Mouse (Mus musculus) v-Abl transformed pro-B cells (cell line): Measurements from ENCODE around the gene Nceh1.
"Not testable (repeated sequence)": the region's sequence is repeated elsewhere in the genome, so short reads cannot be mapped to it uniquely, and the experiment has no call there.

Source experiments
- in situ Hi-C, 2 experiments: fragments of 400-800 bp; cut with MboI; formaldehyde crosslinking; loops; one replicate each; pipeline ENCODE4 v1.15.1; 2025; ENCODE audit not compliant: unreplicated experiment in 2 of 2

Nceh1 gene

DNA sequence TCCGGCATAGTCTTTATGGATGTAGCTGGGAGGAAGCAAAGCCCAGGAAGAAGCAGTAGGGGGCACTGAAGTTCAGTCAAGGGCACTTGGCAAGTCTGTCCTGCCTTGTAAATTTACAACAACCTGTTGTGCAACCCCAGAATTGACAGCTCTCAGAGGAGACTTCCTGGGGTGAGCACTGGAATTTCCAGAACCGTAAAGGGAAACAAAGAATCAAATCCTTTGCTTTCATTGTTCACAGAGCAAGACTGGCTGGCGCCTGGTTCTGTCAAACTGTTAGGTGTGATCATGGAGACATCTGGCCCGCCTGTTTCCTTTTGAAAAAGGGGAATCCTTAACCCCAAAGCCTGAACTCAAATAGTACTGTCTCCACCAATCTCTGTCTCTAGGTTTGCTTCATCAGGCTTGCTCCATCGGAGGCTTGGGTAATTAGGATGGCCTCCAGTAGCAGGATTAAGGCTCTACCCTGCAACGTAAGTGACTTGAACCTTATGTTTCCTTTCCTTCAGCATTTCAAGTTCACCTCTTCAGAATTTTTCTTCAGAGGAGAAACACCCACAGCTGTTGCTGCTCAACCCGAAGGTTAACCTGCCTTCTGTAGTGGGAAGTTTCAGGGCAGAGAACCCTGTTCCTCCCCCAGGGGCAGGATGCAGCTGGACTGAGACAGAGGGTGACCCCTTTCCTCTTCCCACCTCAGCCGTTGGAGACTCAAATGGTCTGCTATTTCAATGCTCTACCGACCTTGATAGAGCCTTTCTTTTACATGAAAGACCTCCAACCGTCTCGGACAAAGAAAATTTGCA is 87.6 kb downstream of the Nceh1 start:
- in situ Hi-C loops, result loop anchor here in 1 of 2 experiments (25.0 kb wide), 1 partner anchor 1542 kb away; the partner anchor contains the start of gene Rpl22l1

DNA sequence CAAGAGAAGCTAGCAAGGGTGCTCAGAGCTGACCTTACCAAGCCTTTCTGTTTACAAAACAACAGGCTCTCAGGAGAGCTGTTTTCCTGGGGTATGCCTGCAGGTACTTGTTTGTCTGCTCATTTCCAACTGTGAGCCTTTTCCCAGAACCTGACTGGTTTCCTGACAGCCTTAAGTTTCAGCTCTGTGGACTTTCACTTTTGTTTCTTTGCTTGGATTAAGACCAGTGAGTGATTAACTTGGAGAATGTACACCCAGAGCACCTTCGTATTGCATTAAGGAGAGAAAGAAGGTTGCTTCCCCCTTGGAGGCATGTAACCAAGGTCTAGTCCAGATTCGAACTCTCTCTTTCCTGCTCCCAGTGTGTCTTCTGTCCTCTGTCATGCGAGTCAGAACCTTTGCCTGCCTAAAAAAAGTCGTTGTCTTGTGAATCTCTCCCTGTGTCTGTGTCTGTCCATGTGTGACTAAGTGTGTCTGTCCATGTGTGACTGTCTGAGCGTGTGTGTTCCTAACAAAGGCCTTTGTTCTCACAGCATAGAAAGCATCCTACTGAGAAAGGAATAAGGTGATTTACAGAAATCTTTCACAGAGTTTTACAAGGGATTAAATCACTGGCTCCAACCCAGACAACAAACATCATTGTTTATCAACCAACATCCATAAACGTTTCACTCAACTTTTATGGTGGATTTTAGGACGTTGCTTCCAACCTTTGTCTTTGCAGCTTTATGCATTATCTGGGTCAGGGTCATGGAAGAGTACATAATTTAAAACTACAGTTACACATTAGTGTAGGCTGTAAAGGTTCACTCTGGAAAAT is 90.4 kb downstream of the Nceh1 start:
- in situ Hi-C loops, result loop anchor here in 1 of 2 experiments (25.0 kb wide), 1 partner anchor 1539 kb away; the partner anchor contains the start of gene Rpl22l1

DNA sequence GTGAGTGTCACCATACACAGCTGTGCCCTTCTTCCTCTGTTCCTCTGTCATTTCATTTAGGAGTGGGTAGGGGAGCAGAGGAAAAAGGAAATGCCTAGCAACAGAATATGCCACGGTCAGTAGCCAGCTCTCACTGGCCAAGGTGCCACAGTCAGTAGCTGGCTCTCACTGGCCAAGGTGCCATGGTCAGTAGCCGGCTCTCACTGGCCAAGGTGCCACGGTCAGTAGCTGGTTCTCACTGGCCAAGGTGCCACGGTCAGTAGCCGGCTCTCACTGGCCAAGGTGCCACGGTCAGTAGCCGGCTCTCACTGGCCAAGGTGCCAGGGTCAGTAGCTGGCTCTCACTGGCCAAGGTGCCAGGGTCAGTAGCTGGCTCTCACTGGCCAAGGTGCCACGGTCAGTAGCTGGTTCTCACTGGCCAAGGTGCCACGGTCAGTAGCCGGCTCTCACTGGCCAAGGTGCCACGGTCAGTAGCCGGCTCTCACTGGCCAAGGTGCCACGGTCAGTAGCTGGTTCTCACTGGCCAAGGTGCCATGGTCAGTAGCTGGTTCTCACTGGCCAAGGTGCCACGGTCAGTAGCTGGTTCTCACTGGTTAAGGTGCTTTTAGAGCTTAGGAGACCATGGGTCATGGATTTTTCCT is 96.6 kb downstream of the Nceh1 start:
- in situ Hi-C loops, result not testable (repeated sequence)

DNA sequence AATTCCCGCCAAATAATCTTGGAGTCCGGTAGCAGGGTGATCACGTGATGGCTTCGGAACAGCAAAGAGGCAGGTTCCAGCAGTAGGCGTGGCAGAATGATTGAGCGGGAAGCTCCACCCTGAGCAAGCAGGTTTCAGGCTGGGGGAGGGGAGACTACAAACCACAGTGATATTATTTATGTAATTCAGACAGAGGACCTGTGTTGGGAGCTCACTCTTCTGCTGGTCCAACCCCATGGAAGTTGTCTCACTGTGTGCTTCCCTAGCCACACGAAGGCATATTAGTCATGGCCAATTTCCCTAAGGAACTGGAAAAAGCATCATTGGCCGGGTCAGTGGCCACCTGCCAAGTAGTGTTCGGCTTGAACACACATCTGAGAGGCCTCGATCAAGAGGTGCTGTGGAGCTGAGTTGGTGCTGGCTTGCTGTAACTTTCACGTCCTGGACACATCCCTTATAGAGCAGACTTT is 97.5 kb downstream of the Nceh1 start:
- in situ Hi-C loops, result no loop called here

DNA sequence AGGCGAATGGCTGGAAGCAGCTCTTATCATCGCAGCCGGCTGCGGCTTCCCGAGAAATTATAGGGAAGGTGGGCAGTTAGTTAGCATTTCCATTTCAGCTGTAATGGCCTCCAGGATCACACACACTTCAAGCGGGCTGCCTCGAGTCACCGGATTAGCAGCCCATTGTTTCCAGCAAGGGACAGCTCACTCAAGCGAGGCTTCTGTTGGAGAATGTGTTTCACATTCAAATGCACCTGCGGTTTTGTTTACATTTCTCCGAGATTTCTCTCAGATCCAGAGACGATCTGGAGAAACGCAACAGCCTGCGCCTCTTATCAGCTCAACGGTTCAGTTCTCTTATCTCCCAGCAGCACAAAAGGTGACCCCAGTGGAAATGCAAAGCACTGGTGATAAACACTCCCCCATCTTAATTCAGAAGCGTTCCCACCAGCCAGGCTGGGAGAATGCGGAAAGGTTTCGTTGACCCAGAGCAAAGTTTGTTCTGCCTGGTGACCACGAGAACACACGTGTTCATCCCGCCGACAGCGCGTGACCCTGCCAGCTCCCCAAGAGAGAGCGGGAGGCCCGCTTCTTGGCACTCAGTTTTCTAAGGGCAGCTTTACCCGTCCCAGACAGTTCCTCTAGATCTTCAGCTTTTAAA is 100.4 kb downstream of the Nceh1 start:
- in situ Hi-C loops, result no loop called here

DNA sequence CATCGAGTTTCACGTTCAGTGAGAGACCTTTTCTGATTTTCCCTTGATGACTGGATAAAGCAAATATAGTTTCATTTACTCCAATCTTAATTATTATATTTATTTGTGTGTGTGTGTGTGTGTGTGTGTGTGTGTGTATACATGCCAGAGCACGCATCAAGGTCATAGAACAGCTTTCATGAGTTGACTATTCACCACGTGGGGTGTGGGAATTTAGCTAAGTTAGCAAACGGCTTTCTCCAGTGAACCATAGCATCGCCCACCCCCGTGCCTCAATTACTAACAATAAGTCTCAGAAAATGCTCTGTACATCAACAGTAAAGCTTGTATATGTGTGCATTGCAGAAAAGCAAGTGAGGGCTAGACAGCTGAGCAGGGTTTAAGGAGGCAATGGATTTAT is 101.0 kb downstream of the Nceh1 start:
- in situ Hi-C loops, result no loop called here

DNA sequence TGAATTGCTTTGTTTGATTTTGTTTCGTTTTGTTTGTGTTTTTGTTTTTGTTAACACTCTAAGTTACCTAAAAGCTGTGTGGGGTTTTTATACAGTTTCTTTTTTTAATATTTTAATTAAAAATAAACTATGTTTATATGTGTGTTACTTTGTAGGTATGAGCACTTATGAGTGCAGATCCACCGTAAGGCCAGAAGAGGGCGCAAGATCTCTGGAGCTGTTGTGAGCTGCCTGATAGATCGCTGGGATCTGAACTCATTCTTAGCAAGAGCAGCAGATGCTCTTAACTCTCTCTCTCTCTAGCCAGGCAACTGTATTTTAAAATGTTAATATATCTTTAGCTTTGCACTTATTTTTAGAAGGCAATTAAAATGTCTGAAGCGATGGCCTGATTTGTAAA is 101.5 kb downstream of the Nceh1 start:
- in situ Hi-C loops, result no loop called here

DNA sequence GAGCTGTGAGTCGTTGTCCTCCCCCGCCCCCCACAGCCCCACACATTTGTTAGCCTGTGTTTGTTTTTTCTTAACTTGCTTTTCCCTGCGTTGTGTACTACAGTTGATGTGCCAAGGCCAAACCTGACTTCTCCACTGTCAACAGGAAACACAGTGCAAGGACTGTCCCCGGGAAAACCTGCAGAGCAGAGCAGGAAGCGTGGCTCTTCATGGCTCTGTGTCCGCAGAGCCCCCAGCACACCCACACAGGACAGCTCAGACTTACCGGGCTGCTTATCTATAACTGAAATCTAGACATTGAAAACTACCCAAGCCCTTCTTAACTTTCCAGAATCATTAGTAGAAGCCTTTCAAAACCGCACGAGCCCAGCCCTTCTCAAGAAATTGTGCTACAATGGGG is 102.3 kb downstream of the Nceh1 start:
- in situ Hi-C loops, result no loop called here

DNA sequence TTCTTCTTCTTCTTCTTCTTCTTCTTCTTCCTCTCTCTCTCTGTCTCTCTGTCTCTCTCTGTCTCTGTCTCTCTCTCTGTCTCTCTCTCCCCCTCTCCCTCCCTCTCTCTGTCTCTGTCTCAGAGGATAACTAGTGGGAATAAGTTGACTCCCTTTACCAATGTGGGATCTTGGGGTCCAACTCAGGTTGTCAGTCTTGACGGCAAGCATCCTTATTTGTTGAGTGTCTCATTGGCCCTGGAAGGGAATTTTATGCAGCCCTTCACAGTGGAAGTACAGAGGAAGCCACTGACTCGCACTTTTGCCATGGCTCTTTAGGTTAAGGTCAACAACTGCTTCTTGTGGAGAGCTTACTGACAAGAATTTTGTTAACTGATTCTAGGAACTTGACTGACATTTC is 105.5 kb downstream of the Nceh1 start:
- in situ Hi-C loops, result no loop called here

DNA sequence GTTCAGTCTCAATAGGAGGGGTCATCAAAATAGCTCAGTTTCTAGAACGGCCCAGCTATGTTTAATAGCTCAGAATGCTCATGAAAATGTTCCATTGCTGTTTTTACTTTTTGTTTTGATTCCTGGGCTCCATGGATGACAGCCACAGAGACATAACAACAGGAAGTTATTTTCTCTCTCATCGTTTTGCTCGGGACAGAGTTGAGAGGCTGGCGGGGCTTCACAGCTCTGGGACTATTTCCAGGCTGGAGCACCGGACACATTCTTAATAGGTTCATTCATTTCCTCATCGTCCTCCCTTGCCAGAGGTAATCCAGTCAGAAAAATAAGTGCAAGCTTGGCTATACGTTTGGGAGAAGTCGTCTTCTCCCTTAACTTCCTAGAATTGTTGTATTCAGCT is 106.1 kb downstream of the Nceh1 start:
- in situ Hi-C loops, result no loop called here

DNA sequence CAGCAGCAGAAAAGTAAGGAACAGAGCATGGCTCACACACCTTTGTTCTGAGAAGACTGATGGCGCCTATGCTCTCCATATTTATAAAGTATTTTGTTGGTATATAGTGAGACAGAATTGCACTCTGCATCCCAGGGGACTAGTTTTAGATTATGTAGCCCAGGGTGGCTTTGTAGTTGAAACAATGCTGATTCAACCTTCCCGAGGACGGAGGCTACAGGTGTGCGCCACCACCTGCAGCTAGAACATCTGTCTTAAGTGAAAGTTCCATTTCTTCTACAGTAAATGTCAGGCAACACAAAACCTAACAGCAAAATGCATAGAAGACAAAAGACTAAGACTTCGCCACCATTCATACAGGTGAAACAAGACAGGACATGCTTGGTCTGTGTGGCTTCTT is 107.5 kb downstream of the Nceh1 start:
- in situ Hi-C loops, result no loop called here

DNA sequence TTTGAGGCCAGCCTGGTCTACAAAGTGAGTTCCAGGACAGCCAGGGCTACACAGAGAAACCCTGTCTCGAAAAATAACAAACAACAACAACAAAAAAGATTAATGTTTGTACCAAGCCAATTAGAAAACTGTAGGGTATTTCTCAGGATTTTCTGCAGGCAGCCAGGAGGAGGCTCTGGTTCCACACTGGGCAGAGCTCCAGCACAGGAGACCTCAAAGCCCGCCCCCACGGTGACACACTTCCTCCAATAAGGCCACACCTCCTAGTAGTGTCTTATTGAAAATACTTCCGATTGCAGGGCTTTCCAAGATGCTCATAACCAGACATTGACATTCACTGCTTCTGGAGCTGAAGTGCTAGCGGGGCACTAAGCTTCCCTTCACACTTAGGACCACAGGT is 108.2 kb downstream of the Nceh1 start:
- in situ Hi-C loops, result not testable (repeated sequence)

DNA sequence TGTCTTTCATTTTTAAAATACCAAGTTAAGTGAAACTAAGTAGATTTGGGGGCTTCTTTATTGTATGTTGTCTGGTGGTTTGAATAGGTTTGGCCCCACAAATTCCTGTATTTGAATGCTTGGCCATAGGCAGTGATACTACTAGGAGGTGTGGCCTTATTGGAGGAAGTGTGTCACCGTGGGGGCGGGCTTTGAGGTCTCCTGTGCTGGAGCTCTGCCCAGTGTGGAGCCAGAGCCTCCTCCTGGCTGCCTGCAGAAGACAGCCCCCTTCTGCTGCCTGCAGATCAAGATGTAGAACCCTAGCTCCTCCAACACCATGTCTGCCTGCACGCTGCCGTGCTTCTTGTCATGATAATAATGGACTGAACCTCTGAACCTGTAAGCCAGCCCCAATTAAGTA is 108.6 kb downstream of the Nceh1 start:
- in situ Hi-C loops, result not testable (repeated sequence)

DNA sequence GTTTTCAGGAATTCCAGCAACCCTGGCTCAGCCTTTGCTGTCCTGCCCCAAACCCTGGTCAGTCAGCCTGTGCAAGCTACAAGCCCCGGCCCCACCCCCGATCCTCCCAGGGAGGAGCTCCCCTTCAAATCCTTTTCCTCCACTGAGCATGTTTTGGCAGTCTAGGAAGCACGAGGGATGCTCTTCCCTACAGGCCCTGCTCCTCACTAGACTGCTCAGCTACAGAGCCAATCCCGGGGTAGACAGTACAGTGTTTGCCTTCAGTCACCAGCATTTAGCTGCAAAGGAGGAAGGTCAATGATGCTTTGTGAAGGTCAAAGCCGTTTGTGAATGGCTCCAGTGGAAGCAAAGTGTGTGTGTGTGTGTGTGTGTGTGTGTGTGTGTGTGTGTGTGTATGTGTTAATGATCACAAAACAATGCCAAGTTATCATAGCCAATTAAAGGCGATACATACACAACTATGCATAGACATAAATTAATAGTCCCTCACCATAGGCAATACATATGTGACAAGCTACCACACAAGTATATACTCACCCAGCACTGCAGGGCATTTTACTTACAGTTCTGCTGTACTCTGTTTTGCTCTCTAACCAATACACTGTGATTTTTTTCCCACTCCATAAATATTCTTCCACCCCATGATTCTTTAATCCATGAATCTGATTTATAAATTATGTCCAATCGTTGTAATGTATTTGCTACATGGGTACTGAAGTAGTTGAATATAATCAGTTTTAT is 111.0 kb downstream of the Nceh1 start:
- in situ Hi-C loops, result no loop called here

DNA sequence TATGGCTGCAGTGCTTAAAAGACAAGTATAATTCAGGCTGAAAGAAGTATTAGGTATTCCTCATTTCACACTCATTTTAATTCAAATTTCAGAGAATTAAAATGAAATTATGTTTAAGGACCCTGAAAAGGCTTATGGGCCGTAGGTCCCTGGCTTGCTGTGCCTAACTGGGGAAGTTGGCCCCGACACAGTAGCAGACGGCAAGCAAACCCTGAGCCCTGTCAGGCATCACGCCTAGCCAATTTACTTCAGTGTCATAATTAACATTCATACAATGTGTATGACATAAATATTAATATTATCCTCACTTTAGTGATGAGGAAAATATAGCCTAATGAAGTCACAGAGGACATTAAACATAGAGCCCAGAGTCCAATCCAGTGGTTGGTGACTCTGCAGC is 117.7 kb downstream of the Nceh1 start:
- in situ Hi-C loops, result no loop called here

DNA sequence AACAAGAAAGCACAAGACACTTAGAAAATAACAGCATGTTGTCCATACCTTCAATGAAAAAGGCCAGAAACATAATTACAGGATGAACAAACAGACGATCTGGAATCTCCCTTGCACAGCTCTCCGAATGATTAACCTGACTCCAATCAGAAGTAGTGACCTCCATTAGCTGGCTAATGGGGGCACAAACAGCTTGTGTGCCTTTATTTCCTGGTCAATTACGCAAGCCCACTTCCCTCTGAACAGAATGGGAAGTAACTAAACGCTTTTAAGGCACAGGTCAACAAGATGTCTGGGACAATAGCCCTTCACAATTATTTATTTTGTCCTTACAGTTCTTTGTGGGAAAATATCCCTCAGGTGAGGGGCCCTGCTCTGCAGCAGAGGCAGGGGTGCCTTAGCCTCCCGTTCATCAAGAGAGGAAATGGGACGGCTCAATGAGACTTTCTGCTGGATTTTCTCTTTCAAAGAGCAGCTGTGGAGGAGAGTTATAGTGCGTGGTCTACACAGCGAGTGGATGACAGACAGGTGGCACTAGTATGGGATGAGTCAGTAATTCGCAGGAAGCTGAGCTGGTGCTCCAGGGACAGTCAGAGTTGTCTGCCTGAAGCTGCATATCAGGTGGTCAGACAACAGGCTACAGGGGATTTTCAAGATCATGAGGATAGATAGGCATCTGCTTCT is 119.7 kb downstream of the Nceh1 start:
- in situ Hi-C loops, result no loop called here

DNA sequence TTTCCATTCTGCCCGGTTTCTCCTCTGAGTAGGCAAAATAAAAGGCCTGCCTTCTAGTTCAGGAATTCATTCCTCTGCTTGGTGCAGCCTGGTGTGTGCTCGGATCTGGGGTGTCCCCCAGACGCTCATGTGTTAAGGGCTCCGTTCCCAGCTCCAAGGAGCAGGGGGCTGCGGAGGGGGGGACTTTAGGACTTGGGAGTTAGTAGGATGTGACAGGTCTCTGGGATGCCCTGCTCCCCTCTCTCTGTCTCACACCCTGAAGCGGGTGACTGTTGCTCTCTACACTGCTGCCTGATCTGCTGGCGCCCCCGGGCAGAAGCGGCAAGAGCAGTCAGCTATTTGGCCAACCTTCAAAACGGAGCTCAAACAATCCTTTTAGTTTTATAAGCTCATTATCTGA is 124.0 kb downstream of the Nceh1 start:
- in situ Hi-C loops, result no loop called here

DNA sequence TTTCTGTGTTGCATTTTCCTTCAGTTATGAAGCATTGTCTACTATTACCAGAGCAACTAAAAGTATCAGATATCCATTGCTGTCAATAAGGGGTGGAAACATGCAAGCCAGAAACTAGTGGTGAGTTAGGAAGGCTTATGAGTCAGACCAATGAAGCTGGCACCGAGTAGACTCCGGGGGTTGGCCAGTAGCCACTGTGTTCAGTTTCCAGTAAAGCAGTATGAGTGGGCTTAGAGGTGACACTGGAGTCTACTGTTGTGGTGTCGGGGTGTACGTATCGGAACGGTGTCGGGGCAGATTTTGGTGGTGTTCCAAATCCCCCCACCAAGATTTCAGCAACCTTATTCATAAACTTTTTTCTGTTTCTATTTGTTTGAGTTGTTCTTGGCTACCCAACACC is 128.2 kb downstream of the Nceh1 start:
- in situ Hi-C loops, result no loop called here

DNA sequence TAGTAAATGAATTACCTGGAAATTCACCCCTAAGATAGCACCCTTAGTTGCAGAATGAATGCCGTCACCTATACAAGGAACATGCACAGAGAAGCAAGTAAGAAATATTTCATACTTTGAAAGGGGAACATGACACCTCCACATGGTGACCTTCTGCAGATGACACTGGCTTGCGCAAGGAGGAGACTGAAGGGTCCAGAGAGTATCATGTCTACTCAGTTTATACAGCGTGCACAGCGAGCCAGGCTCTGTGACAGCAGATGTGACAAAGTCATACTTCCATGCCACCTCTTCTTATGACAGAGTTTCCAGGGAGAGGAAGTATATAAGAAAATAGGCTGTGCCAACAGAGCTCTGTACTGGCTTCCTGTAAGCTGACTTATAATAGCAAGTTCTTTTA is 128.7 kb downstream of the Nceh1 start:
- in situ Hi-C loops, result no loop called here
